Mouse (Mus musculus): ENCODE measurements around the gene Olfr324. TPM values are rescaled to one million over a fixed set of nuclear protein-coding genes. Genes with fewer than 3 reads are reported as not detected.

The Olfr324 gene
- polyA plus RNA-seq, 1 experiment = not detected

GRCm38 (mm10) chr11:58618793-58619192, 23.9 kb downstream of the Olfr324 start:
- Histone ChIP-seq H3ac (ENCODE audit: control insufficient read depth, insufficient read length) (no peak overlapping the region), H3K79me2 (ENCODE audit: control insufficient read depth, insufficient read depth) (no peaks in the 10 kb centered on the region), H3K4me3 (no peak overlapping the region), H3K4me2 (ENCODE audit: low read depth) (no peak overlapping the region), H3K36me3 (ENCODE audit: control insufficient read depth, insufficient read depth) (no peaks in the 10 kb centered on the region), H3K27me3 (ENCODE audit: control insufficient read depth, insufficient read depth, insufficient read length) (no peaks in the 10 kb centered on the region)
- TF ChIP-seq MAX (IDR thresholded peaks at IDR 0.05; ENCODE audit: low read depth) (no peak), TCF12 (IDR thresholded peaks at IDR 0.05; ENCODE audit: insufficient read depth, poor library complexity, severe bottlenecking) (no peak), USF1 (IDR thresholded peaks at IDR 0.05; ENCODE audit: low read depth) (no peak), MYOG (IDR thresholded peaks at IDR 0.05; ENCODE audit: control insufficient read depth in 1 of 3, insufficient read depth in 1 of 3, insufficient read length in 2 of 3, low read depth in 2 of 3) (no peak), POLR2AphosphoS2 (IDR thresholded peaks at IDR 0.05; ENCODE audit: insufficient read length, low read depth) (no peak), POLR2A (IDR thresholded peaks at IDR 0.05; ENCODE audit: insufficient read length, low read depth) (no peak), E2F4 (IDR thresholded peaks at IDR 0.05; ENCODE audit: insufficient read depth) (no peak), SRF (IDR thresholded peaks at IDR 0.05; ENCODE audit: control insufficient read depth, insufficient read length, low read depth) (no peak), REST (IDR thresholded peaks at IDR 0.05; ENCODE audit: insufficient read depth, insufficient read length) (no peak), MYOD1 (IDR thresholded peaks at IDR 0.05; ENCODE audit: control insufficient read depth in 1 of 3, insufficient read length in 2 of 3, low read depth in 2 of 3) (no peak), CEBPB (IDR thresholded peaks at IDR 0.05; ENCODE audit: insufficient read depth, poor library complexity, severe bottlenecking) (no peak), TCF3 (IDR thresholded peaks at IDR 0.05; ENCODE audit: insufficient read length, low read depth) (no peak)

GRCm38 (mm10) chr11:58626146-58626545, 31.2 kb downstream of the Olfr324 start:
- no peaks in the 10 kb centered on the region for H3K27me3 ChIP-seq (ENCODE audit: control insufficient read depth, insufficient read depth, insufficient read length)
- no peaks in the 10 kb centered on the region for H3K79me2 ChIP-seq (ENCODE audit: control insufficient read depth, insufficient read depth)
- no peak overlapping the region for H3K4me3 ChIP-seq
- H3ac ChIP-seq (ENCODE audit: control insufficient read depth, insufficient read length) = no peak overlapping the region
- H3K4me2 ChIP-seq (ENCODE audit: low read depth) = no peak overlapping the region
- TF ChIP-seq MYOG (IDR thresholded peaks at IDR 0.05; ENCODE audit: control insufficient read depth in 1 of 3, insufficient read depth in 1 of 3, insufficient read length in 2 of 3, low read depth in 2 of 3) (no peak), POLR2AphosphoS2 (IDR thresholded peaks at IDR 0.05; ENCODE audit: insufficient read length, low read depth) (no peak), POLR2A (IDR thresholded peaks at IDR 0.05; ENCODE audit: insufficient read length, low read depth) (no peak), SRF (IDR thresholded peaks at IDR 0.05; ENCODE audit: control insufficient read depth, insufficient read length, low read depth) (no peak), REST (IDR thresholded peaks at IDR 0.05; ENCODE audit: insufficient read depth, insufficient read length) (no peak), USF1 (IDR thresholded peaks at IDR 0.05; ENCODE audit: low read depth) (no peak), TCF12 (IDR thresholded peaks at IDR 0.05; ENCODE audit: insufficient read depth, poor library complexity, severe bottlenecking) (no peak), E2F4 (IDR thresholded peaks at IDR 0.05; ENCODE audit: insufficient read depth) (no peak), MAX (IDR thresholded peaks at IDR 0.05; ENCODE audit: low read depth) (no peak), CEBPB (IDR thresholded peaks at IDR 0.05; ENCODE audit: insufficient read depth, poor library complexity, severe bottlenecking) (no peak), TCF3 (IDR thresholded peaks at IDR 0.05; ENCODE audit: insufficient read length, low read depth) (no peak), MYOD1 (IDR thresholded peaks at IDR 0.05; ENCODE audit: control insufficient read depth in 1 of 3, insufficient read length in 2 of 3, low read depth in 2 of 3) (no peak)
- no peaks in the 10 kb centered on the region for H3K36me3 ChIP-seq (ENCODE audit: control insufficient read depth, insufficient read depth)

GRCm38 (mm10) chr11:58630401-58630800, 35.5 kb downstream of the Olfr324 start, which contains the start of gene Olfr323:
Gene Olfr323 (minus strand): TSS chr11:58630501.
- Histone ChIP-seq H3ac (ENCODE audit: control insufficient read depth, insufficient read length) (no peak within 1 kb of the TSS), H3K36me3 (ENCODE audit: control insufficient read depth, insufficient read depth) (no peaks in the 10 kb centered on the region), H3K4me2 (ENCODE audit: low read depth) (no peak within 1 kb of the TSS), H3K4me3 (no peak within 1 kb of the TSS), H3K27me3 (ENCODE audit: control insufficient read depth, insufficient read depth, insufficient read length) (no peaks in the 10 kb centered on the region), H3K79me2 (ENCODE audit: control insufficient read depth, insufficient read depth) (no peaks in the 10 kb centered on the region)
- TF ChIP-seq TCF12 (IDR thresholded peaks at IDR 0.05; ENCODE audit: insufficient read depth, poor library complexity, severe bottlenecking) (no peak), MYOD1 (IDR thresholded peaks at IDR 0.05; ENCODE audit: control insufficient read depth in 1 of 3, insufficient read length in 2 of 3, low read depth in 2 of 3) (no peak), SRF (IDR thresholded peaks at IDR 0.05; ENCODE audit: control insufficient read depth, insufficient read length, low read depth) (no peak), E2F4 (IDR thresholded peaks at IDR 0.05; ENCODE audit: insufficient read depth) (no peak), MAX (IDR thresholded peaks at IDR 0.05; ENCODE audit: low read depth) (no peak), POLR2AphosphoS2 (IDR thresholded peaks at IDR 0.05; ENCODE audit: insufficient read length, low read depth) (no peak), CEBPB (IDR thresholded peaks at IDR 0.05; ENCODE audit: insufficient read depth, poor library complexity, severe bottlenecking) (no peak), USF1 (IDR thresholded peaks at IDR 0.05; ENCODE audit: low read depth) (no peak), TCF3 (IDR thresholded peaks at IDR 0.05; ENCODE audit: insufficient read length, low read depth) (no peak), REST (IDR thresholded peaks at IDR 0.05; ENCODE audit: insufficient read depth, insufficient read length) (no peak), POLR2A (IDR thresholded peaks at IDR 0.05; ENCODE audit: insufficient read length, low read depth) (no peak), MYOG (IDR thresholded peaks at IDR 0.05; ENCODE audit: control insufficient read depth in 1 of 3, insufficient read depth in 1 of 3, insufficient read length in 2 of 3, low read depth in 2 of 3) (no peak)

GRCm38 (mm10) chr11:58634878-58635277, 40.0 kb downstream of the Olfr324 start:
- H3K79me2 ChIP-seq (ENCODE audit: control insufficient read depth, insufficient read depth) = no peaks in the 10 kb centered on the region
- TF ChIP-seq TCF12 (IDR thresholded peaks at IDR 0.05; ENCODE audit: insufficient read depth, poor library complexity, severe bottlenecking) = no peak
- no peak for TF ChIP-seq MYOG (IDR thresholded peaks at IDR 0.05; ENCODE audit: control insufficient read depth in 1 of 3, insufficient read depth in 1 of 3, insufficient read length in 2 of 3, low read depth in 2 of 3)
- no peak for TF ChIP-seq POLR2AphosphoS2 (IDR thresholded peaks at IDR 0.05; ENCODE audit: insufficient read length, low read depth)
- no peak for TF ChIP-seq USF1 (IDR thresholded peaks at IDR 0.05; ENCODE audit: low read depth)
- TF ChIP-seq E2F4 (IDR thresholded peaks at IDR 0.05; ENCODE audit: insufficient read depth) = no peak
- no peak for TF ChIP-seq TCF3 (IDR thresholded peaks at IDR 0.05; ENCODE audit: insufficient read length, low read depth)
- no peak for TF ChIP-seq CEBPB (IDR thresholded peaks at IDR 0.05; ENCODE audit: insufficient read depth, poor library complexity, severe bottlenecking)
- TF ChIP-seq REST (IDR thresholded peaks at IDR 0.05; ENCODE audit: insufficient read depth, insufficient read length) = no peak
- TF ChIP-seq POLR2A (IDR thresholded peaks at IDR 0.05; ENCODE audit: insufficient read length, low read depth) = no peak
- TF ChIP-seq MAX (IDR thresholded peaks at IDR 0.05; ENCODE audit: low read depth) = no peak
- no peak for TF ChIP-seq SRF (IDR thresholded peaks at IDR 0.05; ENCODE audit: control insufficient read depth, insufficient read length, low read depth)
- TF ChIP-seq MYOD1 (IDR thresholded peaks at IDR 0.05; ENCODE audit: control insufficient read depth in 1 of 3, insufficient read length in 2 of 3, low read depth in 2 of 3) = no peak
- H3K4me3 ChIP-seq = no peak overlapping the region

More at GRCm38 (mm10) chr11:58634878-58635277, 40.0 kb downstream of the Olfr324 start:
- Histone ChIP-seq H3K4me2 (ENCODE audit: low read depth) (no peak overlapping the region), H3K36me3 (ENCODE audit: control insufficient read depth, insufficient read depth) (no peaks in the 10 kb centered on the region), H3ac (ENCODE audit: control insufficient read depth, insufficient read length) (no peak overlapping the region), H3K27me3 (ENCODE audit: control insufficient read depth, insufficient read depth, insufficient read length) (no peaks in the 10 kb centered on the region)
